Mouse (Mus musculus) spleen, adult 2 months (tissue): ENCODE measurements at regions not wholly inside any gene's neighbourhood (a gene's known extent, or its start where the extent isn't known, plus 50 kb on each side); places are given as distances from the start of the nearest gene placed in this dataset.

Experiments
- DNase-seq, 2 experiments: peaks; one replicate each; pipeline versions ENCODE4 v3.0.0 to v3.0.0-alpha.2; 2012 to 2021; ENCODE audit warnings: low spot score in 2 of 2, low read depth in 1 of 2
- H3K27ac ChIP-seq: fragments of 200-500 bp; 2 replicates; pipeline ENCODE4 v1.5.1; 2012; ENCODE audit warnings: low read length, inconsistent platforms; ENCODE audit not compliant: insufficient read depth
- H3K27me3 ChIP-seq: fragments of 200-500 bp; 2 replicates; pipeline ENCODE4 v1.6.1; 2012; ENCODE audit warnings: mild to moderate bottlenecking, moderate library complexity, low read length, inconsistent platforms; ENCODE audit not compliant: control insufficient read depth, insufficient read depth
- H3K36me3 ChIP-seq: fragments of 200-500 bp; 2 replicates; pipeline ENCODE4 v1.6.1; 2012; ENCODE audit warnings: mild to moderate bottlenecking, low read length, inconsistent platforms; ENCODE audit not compliant: control insufficient read depth, insufficient read depth
- H3K4me1 ChIP-seq: fragments of 200-500 bp; 2 replicates; pipeline ENCODE4 v1.6.1; 2011; ENCODE audit warnings: inconsistent platforms; ENCODE audit not compliant: control insufficient read depth, insufficient read depth, insufficient read length
- H3K4me3 ChIP-seq: fragments of 200-500 bp; 2 replicates; pipeline ENCODE4 v1.5.1; 2011; ENCODE audit warnings: mild to moderate bottlenecking, inconsistent platforms; ENCODE audit not compliant: insufficient read depth, insufficient read length; ENCODE audit errors: extremely low read depth
- CTCF ChIP-seq: fragments of 200-500 bp; IDR thresholded peaks from 2 replicates; pipeline ENCODE4 v1.5.1; 2011; ENCODE audit warnings: mild to moderate bottlenecking, inconsistent platforms; ENCODE audit not compliant: insufficient read depth, insufficient read length, insufficient replicate concordance; ENCODE audit errors: extremely low read depth
- POLR2A ChIP-seq: fragments of 200-500 bp; IDR thresholded peaks from 2 replicates; pipeline ENCODE4 v1.6.1; 2011; ENCODE audit warnings: low read depth, low read length, inconsistent platforms
- WGBS: fragments of 180-500 bp; shearing (Covaris S2); methylation state at CpG from one replicate; pipeline ENCODE4 v1.1.7; 2018; 5-methylcytosine and 5-hydroxymethylcytosine counted together

- DNase-seq, result no peak
- 85% methylated on average over 2 of the region's 2 CpGs for WGBS
- Histone ChIP-seq H3K27ac (no peak overlapping the region), H3K4me3 (no peak overlapping the region), H3K27me3 (no peaks in the 10 kb centered on the region), H3K36me3 (no peaks in the 10 kb centered on the region), H3K4me1 (no peaks in the 10 kb centered on the region)
- TF ChIP-seq POLR2A, result no peak
- TF ChIP-seq CTCF, result no peak
Measured at GRCm38 (mm10) chr10:68606848-68607247, 65.2 kb upstream of the Cabcoco1 start.

- H3K4me3 ChIP-seq, result no peak overlapping the region
- no peaks in the 10 kb centered on the region for H3K27me3 ChIP-seq
- no peaks in the 10 kb centered on the region for H3K36me3 ChIP-seq
- no peak for DNase-seq
- no peak overlapping the region for H3K27ac ChIP-seq
- no peak for TF ChIP-seq CTCF
- TF ChIP-seq POLR2A, result no peak
- no peaks in the 10 kb centered on the region for H3K4me1 ChIP-seq
- 89% methylated on average over 9 of the region's 9 CpGs for WGBS
Measured at GRCm38 (mm10) chr10:68611906-68612305, 70.2 kb upstream of the Cabcoco1 start.

- Histone ChIP-seq H3K36me3 (no peaks in the 10 kb centered on the region), H3K27me3 (no peaks in the 10 kb centered on the region), H3K4me1 (no peaks in the 10 kb centered on the region), H3K4me3 (no peak overlapping the region), H3K27ac (no peak overlapping the region)
- WGBS, result 88% methylated on average over 3 of the region's 3 CpGs
- DNase-seq, result no peak
- no peak for TF ChIP-seq CTCF
- no peak for TF ChIP-seq POLR2A
Measured at GRCm38 (mm10) chr10:68612727-68613126, 71.0 kb upstream of the Cabcoco1 start.

- Histone ChIP-seq H3K4me3 (no peak overlapping the region), H3K36me3 (no peaks in the 10 kb centered on the region), H3K27ac (no peak overlapping the region), H3K4me1 (no peaks in the 10 kb centered on the region), H3K27me3 (no peaks in the 10 kb centered on the region)
- WGBS, result 93% methylated on average over 5 of the region's 5 CpGs
- TF ChIP-seq POLR2A (no peak), CTCF (no peak)
- DNase-seq, result no peak
Measured at GRCm38 (mm10) chr10:68623786-68624185, 82.1 kb upstream of the Cabcoco1 start.

- TF ChIP-seq POLR2A (no peak), CTCF (no peak)
- DNase-seq, result no peak
- Histone ChIP-seq H3K4me1 (no peaks in the 10 kb centered on the region), H3K4me3 (no peak overlapping the region), H3K27ac (no peak overlapping the region), H3K27me3 (no peaks in the 10 kb centered on the region), H3K36me3 (no peaks in the 10 kb centered on the region)
- WGBS, result 40% methylated on average over 5 of the region's 5 CpGs
Measured at GRCm38 (mm10) chr10:68625329-68625728, 83.6 kb upstream of the Cabcoco1 start.

- Histone ChIP-seq H3K36me3 (no peaks in the 10 kb centered on the region), H3K27me3 (no peaks in the 10 kb centered on the region), H3K27ac (no peak overlapping the region), H3K4me1 (no peaks in the 10 kb centered on the region), H3K4me3 (no peak overlapping the region)
- TF ChIP-seq CTCF, result no peak
- 41% methylated on average over 2 of the region's 2 CpGs for WGBS
- no peak for DNase-seq
Measured at GRCm38 (mm10) chr10:68625752-68626151, 84.1 kb upstream of the Cabcoco1 start.

GRCm38 (mm10) chr10:68629486-68629885, 87.8 kb upstream of the Cabcoco1 start:
- Histone ChIP-seq H3K4me1 (no peaks in the 10 kb centered on the region), H3K36me3 (no peaks in the 10 kb centered on the region), H3K27me3 (no peaks in the 10 kb centered on the region), H3K4me3 (no peak overlapping the region), H3K27ac (no peak overlapping the region)
- DNase-seq, result no peak
- TF ChIP-seq CTCF (no peak), POLR2A (no peak)
- 86% methylated on average over 2 of the region's 2 CpGs for WGBS
